Mouse (Mus musculus) testis, adult 2 months (tissue): Measurements from ENCODE around the gene Akr7a5.

Experiments used
- CTCF ChIP-seq: fragments of 200-500 bp; IDR thresholded peaks from 2 replicates; pipeline ENCODE4 v1.5.1; 2012; ENCODE audit warnings: low read depth, mild to moderate bottlenecking, inconsistent platforms, low read length, moderate library complexity; ENCODE audit not compliant: control insufficient read depth, insufficient read depth, insufficient replicate concordance
- POLR2A ChIP-seq: fragments of 200-500 bp; IDR thresholded peaks from 2 replicates; pipeline ENCODE4 v1.6.1; 2012; ENCODE audit warnings: low read depth, mild to moderate bottlenecking, inconsistent platforms, low read length, moderate library complexity; ENCODE audit not compliant: control insufficient read depth

DNA sequence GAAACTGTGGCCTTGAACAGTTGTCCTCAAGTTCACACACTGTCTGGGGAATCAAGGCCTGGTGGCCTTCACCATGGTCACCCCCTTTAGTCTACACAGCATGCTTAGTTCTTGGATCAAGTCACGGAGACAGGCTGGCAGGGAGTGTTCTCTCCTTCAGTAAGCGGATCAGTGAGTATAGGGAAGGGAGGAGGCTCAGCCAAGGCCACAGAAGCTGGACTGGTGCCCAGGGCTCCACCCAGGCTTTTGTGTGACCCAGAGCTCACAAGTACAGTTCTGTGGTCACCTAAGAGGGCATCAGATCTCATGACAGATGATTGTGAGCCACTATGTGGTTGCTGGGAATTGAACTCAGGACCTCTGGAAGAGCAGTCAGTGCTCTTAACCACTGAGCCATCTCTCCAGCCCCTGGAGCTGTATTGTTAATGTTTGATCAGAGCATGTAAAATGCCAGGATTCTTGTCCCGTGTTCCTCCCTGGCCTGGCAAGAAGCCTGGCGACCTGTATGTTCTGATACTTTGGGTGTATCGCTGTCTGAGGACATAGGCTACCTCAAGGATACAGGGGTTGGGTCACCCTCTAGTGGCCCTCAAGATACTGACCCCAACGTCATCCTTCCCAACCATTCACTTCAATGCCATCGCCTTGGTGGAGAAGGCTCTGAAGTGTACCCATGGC lies 31.2 kb downstream of the Akr7a5 start:
- TF ChIP-seq POLR2A = no peak
- TF ChIP-seq CTCF = no peak
